Mouse (Mus musculus) forebrain, embryonic 11.5 days (tissue): ENCODE data around the gene Nfic. TPM values are rescaled to one million over a fixed set of nuclear protein-coding genes. Genes with fewer than 3 reads are reported as not detected.

Source experiments
- ATAC-seq: fragments of 200-750 bp; cut with Nextera tagmentation; replicated peaks from 2 replicates; pipeline ENCODE4 v1.8.0; 2017; ENCODE audit warnings: moderate TSS enrichment; ENCODE audit not compliant: low FRiP score
- DNase-seq: peaks from one replicate; pipeline ENCODE4 v3.0.0-alpha.2; 2017; ENCODE audit warnings: low spot score
- H3K27ac ChIP-seq: fragments of 300-500 bp; sonication (generic); 2 replicates; pipeline ENCODE4 v1.5.1; 2014; ENCODE audit warnings: low read depth, low read length
- H3K27me3 ChIP-seq: fragments of 300-500 bp; sonication (generic); 2 replicates; pipeline ENCODE4 v1.6.1; 2014; ENCODE audit warnings: mild to moderate bottlenecking, low read length, mixed read lengths; ENCODE audit not compliant: control insufficient read depth, insufficient read depth
- H3K36me3 ChIP-seq: fragments of 300-500 bp; sonication (generic); 2 replicates; pipeline ENCODE4 v1.6.1; 2014; ENCODE audit warnings: mild to moderate bottlenecking, low read length, moderate library complexity, mixed read lengths; ENCODE audit not compliant: control insufficient read depth, insufficient read depth
- H3K4me1 ChIP-seq: fragments of 300-500 bp; sonication (generic); replicated peaks from 2 replicates; pipeline ENCODE4 v1.6.1; 2014; ENCODE audit warnings: low read length, mixed read lengths; ENCODE audit not compliant: control insufficient read depth, insufficient read depth
- H3K4me2 ChIP-seq: fragments of 300-500 bp; sonication (generic); 2 replicates; pipeline ENCODE4 v1.6.1; 2014; ENCODE audit warnings: low read depth, mild to moderate bottlenecking, low read length, moderate library complexity, mixed read lengths; ENCODE audit not compliant: severe bottlenecking
- H3K4me3 ChIP-seq: fragments of 300-500 bp; sonication (generic); 2 replicates; pipeline ENCODE4 v1.5.1; 2014; ENCODE audit warnings: low read depth, low read length
- H3K9ac ChIP-seq: fragments of 300-500 bp; sonication (generic); 2 replicates; pipeline ENCODE4 v1.6.1; 2014; ENCODE audit warnings: low read length
- H3K9me3 ChIP-seq: fragments of 300-500 bp; sonication (generic); 2 replicates; pipeline ENCODE4 v1.6.1; 2016; ENCODE audit warnings: low read length, mixed read lengths; ENCODE audit not compliant: control insufficient read depth
- WGBS: fragments of 180-500 bp; shearing (Covaris S2); extraction: QIAGEN DNeasy Blood & Tissue Kit; methylation state at CpG from one replicate; pipeline ENCODE4 v1.1.7; 2014; 5-methylcytosine and 5-hydroxymethylcytosine counted together
- polyA plus RNA-seq: library from polyadenylated mRNA; unstranded; fragments of >200 nt; fragmentation: Nextera tagmentation; extraction: Ambion mirVana; gene quantifications from 2 replicates; pipeline ENCODE4 v1.2.1, GENCODE M21; 2014

Nfic gene
- polyA plus RNA-seq, 1 experiment from 2014 or later: 10.8 TPM

- Histone ChIP-seq H3K27me3 (peaks cover 35% of the 10 kb centered on the region), H3K9ac (peak overlapping the region; percentile 35; the same call in 1 of the 2 replicates), H3K27ac (no peak overlapping the region), H3K4me2 (peak overlapping the region; percentile 27; the same call in 1 of the 2 replicates), H3K4me1 (peaks cover 28% of the 10 kb centered on the region), H3K4me3 (peak overlapping the region; percentile 11; the same call in 1 of the 2 replicates), H3K9me3 (no peaks in the 10 kb centered on the region), H3K36me3 (no peaks in the 10 kb centered on the region; the same call in 1 of the 2 replicates)
- no peak for DNase-seq
- ATAC-seq: no peak
- WGBS: 20% methylated on average over 24 of the region's 24 CpGs
These were observed 48.7 kb downstream of the Nfic start for GRCm38 (mm10) chr10:81406504-81407440.

DNA sequence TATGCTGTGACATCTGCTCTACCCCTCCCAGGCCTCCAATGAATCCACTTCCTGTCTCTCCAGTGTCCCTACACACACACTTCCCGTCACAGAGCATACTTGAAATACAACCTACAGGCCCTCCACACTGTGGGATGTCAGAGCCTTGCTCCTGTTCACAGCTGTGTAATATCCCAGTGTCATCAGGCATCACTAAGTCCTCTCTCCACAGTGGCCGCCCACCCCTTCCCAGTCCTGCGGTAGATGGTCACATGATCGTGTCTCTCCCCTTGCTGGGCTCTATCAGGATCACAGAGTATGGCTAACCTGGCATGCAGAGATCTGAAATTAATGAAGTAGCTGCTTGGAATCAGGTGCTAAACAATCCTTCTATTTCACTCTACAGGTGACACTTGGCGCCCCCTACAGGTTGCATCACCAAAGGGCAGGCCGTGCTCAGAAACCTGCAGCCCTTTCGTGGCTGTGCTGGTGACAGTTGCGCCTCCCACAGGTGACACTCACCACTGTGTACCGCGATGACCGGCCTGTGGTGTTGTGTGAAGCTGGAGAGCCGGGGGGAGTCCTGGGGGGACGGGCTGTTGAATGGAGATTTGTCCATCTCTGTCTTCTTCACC lies 49.7 kb downstream of the Nfic start:
- H3K4me3 ChIP-seq: no peak overlapping the region
- H3K27me3 ChIP-seq: peaks cover 35% of the 10 kb centered on the region
- WGBS: 41% methylated on average over 13 of the region's 13 CpGs

GRCm38 (mm10) chr10:81404720-81405119 lies 50.7 kb downstream of the Nfic start:
- no peak overlapping the region for H3K4me2 ChIP-seq
- H3K9me3 ChIP-seq: no peaks in the 10 kb centered on the region
- H3K36me3 ChIP-seq: no peaks in the 10 kb centered on the region; the same call in 1 of the 2 replicates
- 57% methylated on average over 18 of the region's 18 CpGs for WGBS
- no peak overlapping the region for H3K9ac ChIP-seq
- ATAC-seq (no peak), DNase-seq (no peak)
- peaks cover 36% of the 10 kb centered on the region for H3K4me1 ChIP-seq
- H3K4me3 ChIP-seq: no peak overlapping the region
- H3K27ac ChIP-seq: no peak overlapping the region
- peaks cover 35% of the 10 kb centered on the region for H3K27me3 ChIP-seq

More for the DNA sequence above, 49.7 kb downstream of the Nfic start:
- Histone ChIP-seq H3K27ac (no peak overlapping the region), H3K36me3 (no peaks in the 10 kb centered on the region; the same call in 1 of the 2 replicates), H3K9ac (no peak overlapping the region), H3K4me1 (peaks cover 38% of the 10 kb centered on the region), H3K4me2 (no peak overlapping the region), H3K9me3 (no peaks in the 10 kb centered on the region)
- no peak for ATAC-seq
- DNase-seq: peak; percentile 77

DNA sequence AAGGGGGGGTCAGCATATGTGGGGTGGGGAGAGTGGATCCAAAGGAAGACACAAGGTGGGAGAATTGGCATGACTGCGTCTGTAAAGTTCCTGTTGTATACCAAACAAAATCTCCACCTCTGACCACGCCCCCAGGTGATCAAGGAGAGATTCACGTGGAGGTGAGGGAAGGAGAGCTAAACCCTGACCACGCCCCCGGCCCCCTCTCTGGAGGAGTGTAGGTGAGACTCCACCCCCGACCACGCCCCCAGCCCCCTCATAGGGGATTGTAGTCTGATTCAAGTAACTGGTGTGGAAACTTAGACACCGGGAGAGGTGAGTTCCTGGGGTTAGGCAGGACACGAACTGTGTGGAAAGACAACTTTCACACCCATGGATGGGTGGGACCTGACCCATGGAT lies 51.4 kb downstream of the Nfic start:
- peaks cover 35% of the 10 kb centered on the region for H3K27me3 ChIP-seq
- no peak overlapping the region for H3K27ac ChIP-seq
- H3K4me3 ChIP-seq: no peak overlapping the region

DNA sequence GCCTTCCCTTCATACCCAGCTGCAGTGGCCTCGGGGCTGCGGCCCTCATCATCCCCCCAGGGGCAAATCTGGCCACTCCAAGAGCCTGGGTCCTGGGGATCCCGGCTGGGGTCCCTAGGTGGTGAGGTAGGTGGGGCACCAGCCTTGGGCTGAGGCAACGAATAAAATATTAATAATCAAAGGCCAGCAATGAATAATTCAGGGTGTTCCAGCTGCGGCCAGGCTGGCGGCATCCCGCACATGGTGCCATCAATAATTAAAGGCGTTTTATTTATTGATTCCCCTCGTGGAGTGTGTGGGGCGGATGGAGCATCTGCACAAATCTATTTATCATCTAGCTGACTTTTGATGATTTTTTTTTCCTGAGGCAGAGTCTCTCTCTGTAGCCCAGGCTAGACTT lies 51.9 kb downstream of the Nfic start:
- no peaks in the 10 kb centered on the region for H3K9me3 ChIP-seq
- H3K27me3 ChIP-seq: peaks cover 33% of the 10 kb centered on the region
- peaks cover 32% of the 10 kb centered on the region for H3K4me1 ChIP-seq
- WGBS: 52% methylated on average over 10 of the region's 10 CpGs
- no peak for DNase-seq
- no peak for ATAC-seq
- no peaks in the 10 kb centered on the region; the same call in 1 of the 2 replicates for H3K36me3 ChIP-seq
- H3K27ac ChIP-seq: peak overlapping the region; percentile 69; the same call in 1 of the 2 replicates
- no peak overlapping the region for H3K4me3 ChIP-seq
- H3K9ac ChIP-seq: no peak overlapping the region
- H3K4me2 ChIP-seq: no peak overlapping the region

More for the DNA sequence above, 51.4 kb downstream of the Nfic start:
- no peak overlapping the region for H3K4me2 ChIP-seq
- DNase-seq (no peak), ATAC-seq (no peak)
- peaks cover 35% of the 10 kb centered on the region for H3K4me1 ChIP-seq
- H3K36me3 ChIP-seq: no peaks in the 10 kb centered on the region; the same call in 1 of the 2 replicates
- H3K9ac ChIP-seq: no peak overlapping the region
- H3K9me3 ChIP-seq: no peaks in the 10 kb centered on the region
- WGBS: 16% methylated on average over 9 of the region's 9 CpGs

DNA sequence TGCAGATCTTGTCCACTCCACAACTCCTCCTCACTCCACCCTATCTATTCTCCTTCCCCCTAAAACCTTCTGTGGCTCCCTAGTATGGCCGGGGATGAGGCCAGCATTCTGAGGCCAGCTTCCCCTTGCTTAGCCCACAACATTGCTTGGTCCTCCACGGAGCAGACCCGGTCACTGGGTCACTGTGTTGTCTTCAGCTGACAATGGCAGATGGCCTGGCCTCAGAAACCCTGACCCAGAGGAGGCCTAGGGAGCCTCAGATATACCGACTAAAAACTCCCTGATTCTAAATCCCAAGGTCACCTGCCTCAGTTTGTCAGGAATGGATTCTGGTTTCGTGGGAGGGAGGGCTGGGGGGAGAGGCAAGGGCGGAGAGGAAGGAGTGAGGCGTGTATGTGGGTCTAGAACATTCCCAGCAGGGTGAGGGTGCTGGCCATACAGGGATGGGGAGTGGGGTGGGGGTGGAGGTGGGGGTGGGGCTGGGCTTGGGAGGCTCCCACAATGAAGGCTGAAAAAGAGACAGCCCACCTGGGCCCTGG lies 53.1 kb downstream of the Nfic start:
- WGBS: 14% methylated on average over 7 of the region's 7 CpGs

GRCm38 (mm10) chr10:81401521-81402226 lies 53.8 kb downstream of the Nfic start:
- Histone ChIP-seq H3K4me3 (0 out of 2 replicates have a peak overlapping the region, but pooled peaks have one; percentile 9), H3K36me3 (no peaks in the 10 kb centered on the region; the same call in 1 of the 2 replicates), H3K27me3 (peaks cover 15% of the 10 kb centered on the region), H3K4me1 (peaks cover 27% of the 10 kb centered on the region), H3K9ac (peak overlapping the region; percentile 54), H3K27ac (peak overlapping the region; percentile 69), H3K4me2 (peak overlapping the region; percentile 42), H3K9me3 (no peaks in the 10 kb centered on the region)
- ATAC-seq: peak; percentile 85
- DNase-seq: peak; percentile 88
- WGBS: 4% methylated on average over 18 of the region's 18 CpGs

More for the DNA sequence above, 53.1 kb downstream of the Nfic start:
- ATAC-seq (no peak), DNase-seq (no peak)
- Histone ChIP-seq H3K27me3 (peaks cover 21% of the 10 kb centered on the region), H3K9ac (peak overlapping the region; percentile 54), H3K4me2 (peak overlapping the region; percentile 42), H3K4me3 (0 out of 2 replicates have a peak overlapping the region, but pooled peaks have one; percentile 9), H3K4me1 (peaks cover 27% of the 10 kb centered on the region), H3K9me3 (no peaks in the 10 kb centered on the region), H3K27ac (peak overlapping the region; percentile 69), H3K36me3 (no peaks in the 10 kb centered on the region; the same call in 1 of the 2 replicates)

GRCm38 (mm10) chr10:81401205-81401520 lies 54.3 kb downstream of the Nfic start:
- H3K4me3 ChIP-seq: no peak overlapping the region
- H3K36me3 ChIP-seq: no peaks in the 10 kb centered on the region; the same call in 1 of the 2 replicates
- DNase-seq: no peak
- H3K27ac ChIP-seq: peak overlapping the region; percentile 69
- peaks cover 27% of the 10 kb centered on the region for H3K4me1 ChIP-seq
- ATAC-seq: no peak
- no peak overlapping the region for H3K9ac ChIP-seq
- peaks cover 10% of the 10 kb centered on the region for H3K27me3 ChIP-seq
- no peak overlapping the region for H3K4me2 ChIP-seq
- 30% methylated on average over 10 of the region's 10 CpGs for WGBS
- H3K9me3 ChIP-seq: no peaks in the 10 kb centered on the region
